Mouse (Mus musculus) B cell, adult 2 months (primary cell): ENCODE measurements around the gene Plb1.
A peak's percentile ranks its signal among the peaks of the same experiment; 100 is the strongest.

Experiments
- DNase-seq, 2 experiments: peaks; one replicate each; pipeline ENCODE4 v3.0.0; 2022

The Plb1 gene

GRCm38 (mm10) chr5:32336092-32336491 lies 103.6 kb downstream of the Plb1 start:
- no peak for DNase-seq

GRCm38 (mm10) chr5:32337336-32337735 lies 104.8 kb downstream of the Plb1 start:
- no peak for DNase-seq

GRCm38 (mm10) chr5:32338339-32338738 lies 105.8 kb downstream of the Plb1 start:
- peak in 1 of 2 experiments; percentile 19 for DNase-seq

- DNase-seq: no peak
These were observed 106.3 kb downstream of the Plb1 start for GRCm38 (mm10) chr5:32338766-32339165.

- DNase-seq: no peak
These were observed 107.7 kb downstream of the Plb1 start for GRCm38 (mm10) chr5:32340246-32340645.

GRCm38 (mm10) chr5:32342711-32343285 lies 110.3 kb downstream of the Plb1 start:
- no peak for DNase-seq

GRCm38 (mm10) chr5:32346025-32346912 lies 113.8 kb downstream of the Plb1 start:
- no peak for DNase-seq

GRCm38 (mm10) chr5:32349718-32350117 lies 117.2 kb downstream of the Plb1 start:
- no peak for DNase-seq

- no peak for DNase-seq
These were observed 118.2 kb downstream of the Plb1 start for GRCm38 (mm10) chr5:32350551-32351256.

GRCm38 (mm10) chr5:32351721-32352465 lies 119.4 kb downstream of the Plb1 start:
- no peak for DNase-seq

- DNase-seq: no peak
These were observed 120.3 kb downstream of the Plb1 start for GRCm38 (mm10) chr5:32352845-32353244.

GRCm38 (mm10) chr5:32353280-32353679 lies 120.8 kb downstream of the Plb1 start:
- no peak for DNase-seq

GRCm38 (mm10) chr5:32360511-32360910 lies 128.0 kb downstream of the Plb1 start:
- no peak for DNase-seq

- no peak for DNase-seq
These were observed 129.1 kb downstream of the Plb1 start for GRCm38 (mm10) chr5:32361441-32362235.

- no peak for DNase-seq
These were observed 136.9 kb downstream of the Plb1 start for GRCm38 (mm10) chr5:32369391-32369790.

- DNase-seq: no peak
These were observed 138.7 kb downstream of the Plb1 start for GRCm38 (mm10) chr5:32371239-32371638.

GRCm38 (mm10) chr5:32378546-32378945 lies 146.0 kb downstream of the Plb1 start:
- DNase-seq: peak; percentile 29 to 34

GRCm38 (mm10) chr5:32388656-32389055 lies 156.1 kb downstream of the Plb1 start:
- no peak for DNase-seq

- no peak for DNase-seq
These were observed 157.8 kb downstream of the Plb1 start for GRCm38 (mm10) chr5:32390295-32390694.

- DNase-seq: no peak
These were observed 159.8 kb downstream of the Plb1 start for GRCm38 (mm10) chr5:32392281-32392680.

GRCm38 (mm10) chr5:32394586-32394985 lies 162.1 kb downstream of the Plb1 start:
- DNase-seq: no peak
